Mouse (Mus musculus) midbrain, embryonic 14.5 days (tissue): ENCODE measurements around the gene Olfr552. TPM values are rescaled to one million over a fixed set of nuclear protein-coding genes. Genes with fewer than 3 reads are reported as not detected.

Source experiments
- ATAC-seq: fragments of 200-750 bp; cut with Nextera tagmentation; 2 replicates; pipeline ENCODE4 v1.8.0; 2017; ENCODE audit warnings: moderate number of reproducible peaks, moderate library complexity; ENCODE audit not compliant: low FRiP score, low TSS enrichment
- DNase-seq: peaks from one replicate; pipeline ENCODE4 v3.0.0-alpha.2; 2015
- H3K27ac ChIP-seq: fragments of 300-500 bp; sonication (generic); replicated peaks from 2 replicates; pipeline ENCODE4 v1.5.1; 2014; ENCODE audit warnings: mild to moderate bottlenecking, low read depth, low read length, moderate library complexity
- H3K27me3 ChIP-seq: fragments of 300-500 bp; sonication (generic); 2 replicates; pipeline ENCODE4 v1.6.1; 2014; ENCODE audit warnings: low read length, control low read depth, mixed read lengths; ENCODE audit not compliant: control insufficient read depth, insufficient read depth
- H3K36me3 ChIP-seq: fragments of 300-500 bp; sonication (generic); 2 replicates; pipeline ENCODE4 v1.6.1; 2014; ENCODE audit warnings: low read length, control low read depth; ENCODE audit not compliant: control insufficient read depth, insufficient read depth
- H3K4me1 ChIP-seq: fragments of 300-500 bp; sonication (generic); 2 replicates; pipeline ENCODE4 v1.6.1; 2014; ENCODE audit warnings: mild to moderate bottlenecking, antibody characterized with exemption, low read length, control low read depth; ENCODE audit not compliant: control insufficient read depth, insufficient read depth
- H3K4me2 ChIP-seq: fragments of 300-500 bp; sonication (generic); 2 replicates; pipeline ENCODE4 v1.6.1; 2014; ENCODE audit warnings: mild to moderate bottlenecking, low read length, moderate library complexity
- H3K4me3 ChIP-seq: fragments of 300-500 bp; sonication (generic); replicated peaks from 2 replicates; pipeline ENCODE4 v1.5.1; 2014; ENCODE audit warnings: low read depth, low read length
- H3K9ac ChIP-seq: fragments of 300-500 bp; sonication (generic); replicated peaks from 2 replicates; pipeline ENCODE4 v1.6.1; 2014; ENCODE audit warnings: mild to moderate bottlenecking, low read length, moderate library complexity
- H3K9me3 ChIP-seq: fragments of 300-500 bp; sonication (generic); 2 replicates; pipeline ENCODE4 v1.6.1; 2016; ENCODE audit warnings: low read length, control low read depth, mixed read lengths; ENCODE audit not compliant: control insufficient read depth
- WGBS: fragments of 180-500 bp; shearing (Covaris S2); extraction: QIAGEN DNeasy Blood & Tissue Kit; methylation state at CpG from one replicate; pipeline ENCODE4 v1.1.7; 2014; 5-methylcytosine and 5-hydroxymethylcytosine counted together
- polyA plus RNA-seq: library from polyadenylated mRNA; unstranded; fragments of >200 nt; fragmentation: Nextera tagmentation; extraction: Ambion mirVana; gene quantifications from 2 replicates; pipeline ENCODE4 v1.2.1, GENCODE M21; 2014

The Olfr552 gene
- polyA plus RNA-seq, result not detected in 2 replicates

DNA sequence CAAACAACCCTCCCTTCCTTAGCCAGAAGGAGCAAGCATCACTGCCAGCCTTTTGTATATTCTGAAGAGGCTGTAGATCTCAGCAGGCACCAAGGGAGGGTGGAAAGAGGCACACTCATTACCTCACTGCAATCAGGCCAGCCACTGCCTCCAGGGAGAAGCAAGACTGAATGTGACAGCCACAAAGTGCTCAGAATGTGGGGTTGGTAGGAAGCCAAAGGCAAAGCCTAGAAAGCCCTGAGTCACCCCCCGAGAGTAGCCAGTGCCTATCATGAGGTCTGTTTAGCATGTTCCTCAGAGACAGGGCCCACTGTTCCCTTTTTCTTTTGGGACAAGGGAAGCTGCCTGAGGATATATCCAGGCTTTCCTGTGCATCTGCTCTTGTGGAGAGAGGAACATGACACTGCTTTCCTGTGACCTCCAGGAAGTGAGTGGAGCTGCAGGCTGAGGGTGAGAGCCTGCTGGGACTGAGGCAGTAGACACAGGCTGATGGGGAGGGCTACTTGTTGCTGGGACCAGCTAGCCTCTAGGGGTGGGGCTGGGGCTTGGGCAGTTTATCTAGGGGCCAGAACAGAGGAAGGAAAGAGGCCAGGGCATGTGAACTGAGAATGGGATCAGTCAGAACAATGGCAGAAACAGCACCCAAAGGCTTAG, at the start of gene Olfr552:
Gene Olfr552 (plus strand): TSS at position 393 of the 654 bp plus-strand sequence.
- DNase-seq (no peak), ATAC-seq (no peak)
- H3K9me3 ChIP-seq, result no peaks in the 10 kb centered on the region
- no peak within 1 kb of the TSS for H3K4me3 ChIP-seq
- no peaks in the 10 kb centered on the region for H3K4me1 ChIP-seq
- H3K9ac ChIP-seq, result no peak within 1 kb of the TSS
- H3K27me3 ChIP-seq, result no peaks in the 10 kb centered on the region
- H3K27ac ChIP-seq, result no peak within 1 kb of the TSS
- H3K4me2 ChIP-seq, result no peak within 1 kb of the TSS
- no peaks in the 10 kb centered on the region for H3K36me3 ChIP-seq
- 81% methylated on average over 1 of the region's 1 CpGs for WGBS

DNA sequence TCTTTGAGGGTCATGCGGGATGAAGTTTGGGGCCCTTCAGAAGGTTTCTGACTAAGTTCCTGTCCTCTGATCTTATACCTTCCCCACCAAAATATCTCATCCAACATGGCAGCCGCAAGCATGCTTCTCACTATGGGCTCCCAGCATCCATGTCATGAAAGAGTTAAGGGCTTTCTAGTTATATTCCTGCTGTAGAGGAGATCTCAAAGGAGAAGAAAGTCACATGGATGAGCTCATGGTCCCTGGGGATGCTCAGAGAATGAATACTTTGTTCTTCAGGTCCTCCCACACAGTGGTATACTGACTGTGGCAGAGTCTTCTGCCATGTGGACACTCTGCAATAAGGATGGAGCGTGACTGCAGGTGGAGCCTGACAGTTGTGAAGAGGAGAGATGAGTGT, 48.0 kb upstream of the Olfr552 start, which contains the start of gene Olfr549:
Gene Olfr549 (plus strand): TSS at position 301 of the 400 bp plus-strand sequence.
- H3K9me3 ChIP-seq, result no peaks in the 10 kb centered on the region
- DNase-seq (no peak), ATAC-seq (no peak)
- no peak within 1 kb of the TSS for H3K4me3 ChIP-seq
- no peaks in the 10 kb centered on the region for H3K4me1 ChIP-seq
- H3K4me2 ChIP-seq, result no peak within 1 kb of the TSS
- WGBS, result 88% methylated on average over 3 of the region's 3 CpGs
- H3K9ac ChIP-seq, result no peak within 1 kb of the TSS
- no peaks in the 10 kb centered on the region for H3K36me3 ChIP-seq
- H3K27me3 ChIP-seq, result no peaks in the 10 kb centered on the region
- H3K27ac ChIP-seq, result no peak within 1 kb of the TSS

DNA sequence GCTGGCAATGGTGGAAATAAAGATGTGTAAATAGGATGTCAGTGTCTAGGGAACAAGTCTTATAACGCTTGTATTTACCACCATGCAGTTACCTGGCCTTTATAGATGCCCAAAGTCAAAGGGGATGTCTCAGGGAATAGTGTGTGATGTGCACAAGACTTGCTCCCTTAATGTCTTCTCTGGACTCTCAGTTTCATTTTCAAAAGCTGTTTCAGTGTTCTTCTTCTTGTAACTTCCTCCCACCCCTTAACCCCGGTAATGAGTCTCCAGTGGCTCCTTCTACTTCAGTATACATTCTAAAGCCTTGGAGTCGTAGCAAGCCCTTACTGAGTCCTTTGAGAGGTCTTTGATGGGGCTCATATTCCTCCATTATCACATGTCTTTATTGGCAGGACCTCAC, 44.3 kb upstream of the Olfr552 start:
- H3K36me3 ChIP-seq, result no peaks in the 10 kb centered on the region
- DNase-seq, result no peak
- H3K27ac ChIP-seq, result no peak overlapping the region
- 84% methylated on average over 3 of the region's 3 CpGs for WGBS
- no peaks in the 10 kb centered on the region for H3K27me3 ChIP-seq
- no peak overlapping the region for H3K4me2 ChIP-seq
- no peaks in the 10 kb centered on the region for H3K9me3 ChIP-seq
- H3K9ac ChIP-seq, result no peak overlapping the region
- no peak overlapping the region for H3K4me3 ChIP-seq
- H3K4me1 ChIP-seq, result no peaks in the 10 kb centered on the region
- no peak for ATAC-seq

DNA sequence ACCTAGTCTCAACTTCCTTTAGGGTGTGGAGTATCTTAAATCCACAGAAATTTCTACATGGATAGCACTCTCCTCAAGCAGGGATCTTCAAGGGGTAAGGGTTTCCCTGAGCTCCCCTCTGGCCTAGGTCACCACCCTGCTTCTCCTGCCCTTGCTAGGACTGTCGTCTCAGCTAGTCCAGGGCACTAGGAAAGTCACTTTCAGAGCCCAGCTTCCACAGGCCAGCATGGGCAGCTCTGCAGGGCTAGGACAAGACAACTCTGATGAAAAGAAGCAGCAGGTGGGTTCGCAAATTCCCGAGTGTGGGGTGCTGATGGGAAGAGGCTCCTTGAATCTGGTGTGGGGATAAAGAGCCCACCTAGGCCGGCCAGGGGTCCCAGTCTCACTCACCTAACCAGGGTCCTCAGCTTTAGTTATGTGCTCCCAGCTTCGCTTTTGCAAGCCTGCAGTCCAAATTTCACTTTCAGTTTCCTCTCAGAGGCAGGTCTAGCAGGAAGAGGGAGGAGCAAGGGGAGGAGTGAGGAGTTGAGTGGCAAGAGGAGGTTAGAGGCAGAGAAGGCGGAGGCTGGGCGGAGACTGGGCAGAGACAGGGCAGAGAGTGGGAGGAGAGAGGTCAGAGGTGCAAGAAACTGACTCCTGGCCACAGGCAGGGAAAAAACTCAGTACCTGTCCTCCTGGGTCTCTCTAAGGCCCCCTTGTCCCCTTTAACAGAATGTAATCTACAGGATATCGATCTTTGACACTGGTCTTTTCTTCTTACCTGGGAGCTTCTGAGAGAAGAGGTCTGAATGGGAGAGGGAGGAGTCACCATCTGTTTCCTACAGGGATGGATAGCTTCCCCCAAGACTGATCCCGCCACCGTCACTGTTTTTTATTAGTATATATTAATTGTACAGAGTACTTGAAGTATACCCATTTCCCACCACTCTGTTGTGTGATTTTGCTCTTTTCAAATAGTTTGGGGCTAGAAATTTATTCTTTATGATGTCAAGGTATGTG, 32.3 kb upstream of the Olfr552 start, which contains the start of gene Trim21:
Gene Trim21 (minus strand): TSS at position 488 of the 999 bp plus-strand sequence.
- 21% methylated on average over 10 of the region's 10 CpGs for WGBS
- H3K27me3 ChIP-seq, result no peaks in the 10 kb centered on the region
- H3K4me2 ChIP-seq, result peak within 1 kb of the TSS; percentile 18
- H3K4me3 ChIP-seq, result 0 out of 2 replicates have a peak within 1 kb of the TSS, but pooled peaks have one; percentile 20
- H3K4me1 ChIP-seq, result peaks cover 5% of the 10 kb centered on the region; the same call in 1 of the 2 replicates
- ATAC-seq (no peak), DNase-seq (peak; percentile 21)
- H3K9me3 ChIP-seq, result no peaks in the 10 kb centered on the region
- no peak within 1 kb of the TSS for H3K9ac ChIP-seq
- H3K27ac ChIP-seq, result no peak within 1 kb of the TSS
- no peaks in the 10 kb centered on the region for H3K36me3 ChIP-seq

DNA sequence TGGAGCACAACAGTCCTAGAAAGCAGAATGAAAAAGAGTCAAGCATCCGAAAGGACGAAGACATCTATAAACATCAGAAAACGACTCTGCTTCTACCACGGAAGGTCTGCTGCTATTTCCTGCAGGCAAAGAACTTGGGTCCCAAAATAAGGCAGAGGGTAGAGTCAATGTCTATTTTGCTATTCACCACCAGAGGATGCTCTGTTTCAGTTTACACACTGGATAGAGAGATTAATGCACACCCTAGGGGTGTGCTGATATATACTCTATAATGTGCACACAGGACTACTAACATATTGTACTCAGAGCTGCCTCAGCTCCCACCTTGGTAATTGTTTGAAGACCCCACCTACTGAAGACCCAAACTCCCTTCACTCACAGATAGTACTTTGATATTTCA, 31.4 kb upstream of the Olfr552 start:
- no peak overlapping the region for H3K27ac ChIP-seq
- no peaks in the 10 kb centered on the region for H3K36me3 ChIP-seq
- H3K4me2 ChIP-seq, result no peak overlapping the region
- WGBS, result 90% methylated on average over 4 of the region's 4 CpGs
- no peaks in the 10 kb centered on the region for H3K4me1 ChIP-seq
- no peak overlapping the region for H3K4me3 ChIP-seq
- ATAC-seq, result no peak
- no peak overlapping the region for H3K9ac ChIP-seq
- H3K9me3 ChIP-seq, result no peaks in the 10 kb centered on the region
- H3K27me3 ChIP-seq, result no peaks in the 10 kb centered on the region
- DNase-seq, result no peak

DNA sequence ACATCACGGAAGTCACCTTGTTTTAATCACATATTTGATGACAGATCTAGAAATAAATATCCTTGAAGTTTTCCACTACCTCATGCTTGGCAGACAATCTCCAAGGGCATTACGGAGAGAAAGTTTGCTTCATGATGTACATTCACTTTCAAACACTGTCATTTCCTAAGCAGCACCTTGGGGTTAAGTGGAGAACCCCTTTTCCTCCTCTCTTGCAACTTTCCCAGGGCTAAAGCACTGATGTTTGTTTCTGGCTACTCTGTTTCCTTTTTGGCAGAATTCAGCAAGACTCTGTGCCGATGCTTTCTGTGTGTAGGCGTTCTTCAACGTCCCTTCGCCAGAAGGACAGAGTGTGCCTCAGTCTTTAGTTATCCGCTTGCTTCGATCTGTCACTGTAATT, 26.4 kb upstream of the Olfr552 start, which contains the start of gene Olfr550:
Gene Olfr550 (plus strand): TSS at position 301 of the 400 bp plus-strand sequence.
- Histone ChIP-seq H3K4me2 (no peak within 1 kb of the TSS), H3K4me1 (peaks cover 9% of the 10 kb centered on the region; the same call in 1 of the 2 replicates), H3K27me3 (no peaks in the 10 kb centered on the region), H3K27ac (no peak within 1 kb of the TSS), H3K4me3 (no peak within 1 kb of the TSS), H3K9me3 (no peaks in the 10 kb centered on the region), H3K9ac (no peak within 1 kb of the TSS), H3K36me3 (no peaks in the 10 kb centered on the region)
- 96% methylated on average over 8 of the region's 8 CpGs for WGBS
- no peak for DNase-seq
- ATAC-seq, result no peak

DNA sequence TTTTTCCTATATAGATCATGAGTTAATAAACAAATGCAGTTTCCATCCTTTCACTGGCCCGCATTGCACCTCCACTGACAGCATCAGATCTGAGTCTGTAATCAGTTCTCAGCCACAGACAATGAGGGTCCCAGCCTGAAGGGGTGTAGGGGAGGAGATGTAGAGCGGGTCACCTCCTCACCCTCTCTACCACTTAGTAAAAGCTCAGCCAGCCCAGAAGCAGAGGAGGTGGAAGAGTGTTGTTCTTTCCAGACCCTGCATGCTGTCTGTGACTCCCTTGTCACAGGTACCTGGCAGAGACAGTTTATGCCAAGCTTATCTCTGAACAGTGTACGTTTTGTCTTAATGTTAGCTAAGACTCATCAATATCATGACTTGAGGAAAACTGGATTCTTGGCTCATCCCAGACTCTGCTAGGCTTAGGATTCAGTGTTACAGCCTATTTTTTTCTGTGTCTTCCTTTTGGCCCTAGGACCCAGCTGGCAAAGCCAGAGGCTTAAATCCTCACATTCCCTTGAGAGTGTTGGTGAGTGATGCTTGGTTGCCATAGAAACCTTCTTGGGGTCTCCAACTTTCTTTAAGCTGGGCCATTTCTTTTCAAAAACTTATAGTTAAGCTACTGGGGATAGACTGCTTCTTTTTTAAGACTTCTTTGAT, 24.3 kb upstream of the Olfr552 start:
- ATAC-seq, result peak; percentile 67; the same call in 1 of the 2 replicates
- H3K4me3 ChIP-seq, result no peak overlapping the region
- H3K9me3 ChIP-seq, result no peaks in the 10 kb centered on the region
- peaks cover 9% of the 10 kb centered on the region; the same call in 1 of the 2 replicates for H3K4me1 ChIP-seq
- no peak overlapping the region for H3K4me2 ChIP-seq
- H3K36me3 ChIP-seq, result no peaks in the 10 kb centered on the region
- peak; percentile 80 for DNase-seq
- H3K27ac ChIP-seq, result peak overlapping the region; percentile 45; the same call in 1 of the 2 replicates
- 31% methylated on average over 3 of the region's 3 CpGs for WGBS
- H3K27me3 ChIP-seq, result no peaks in the 10 kb centered on the region
- no peak overlapping the region for H3K9ac ChIP-seq

DNA sequence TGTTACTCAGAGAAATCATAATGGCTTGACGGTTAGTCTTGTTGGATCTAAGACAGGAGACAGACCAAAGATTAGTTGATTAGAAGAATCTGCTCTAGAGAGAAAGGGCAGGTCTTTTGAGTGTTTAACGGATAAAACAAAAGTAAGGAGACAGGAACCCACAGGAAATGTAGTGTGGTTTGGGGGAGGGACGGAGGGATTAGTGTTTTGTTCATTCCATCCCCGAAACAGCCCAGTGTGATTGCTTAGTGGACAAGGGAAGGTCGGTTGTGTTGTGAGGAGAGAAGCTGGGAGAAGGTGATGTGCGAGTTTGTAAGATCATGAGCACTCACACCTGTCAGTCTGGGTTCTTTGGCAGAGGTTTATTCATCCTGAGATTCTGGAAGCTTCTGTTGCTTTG, 21.6 kb upstream of the Olfr552 start:
- H3K36me3 ChIP-seq, result no peaks in the 10 kb centered on the region
- no peak overlapping the region for H3K4me2 ChIP-seq
- H3K9me3 ChIP-seq, result no peaks in the 10 kb centered on the region
- ATAC-seq (no peak), DNase-seq (no peak)
- H3K27me3 ChIP-seq, result no peaks in the 10 kb centered on the region
- H3K9ac ChIP-seq, result no peak overlapping the region
- WGBS, result 48% methylated on average over 6 of the region's 6 CpGs
- peaks cover 9% of the 10 kb centered on the region; the same call in 1 of the 2 replicates for H3K4me1 ChIP-seq
- no peak overlapping the region for H3K4me3 ChIP-seq
- no peak overlapping the region for H3K27ac ChIP-seq
